Mouse (Mus musculus) C2C12 (cell line): ENCODE measurements at regions not wholly inside any gene's neighbourhood (a gene's known extent, or its start where the extent isn't known, plus 50 kb on each side); places are given as distances from the start of the nearest gene placed in this dataset.

Experiments used
- CEBPB ChIP-seq: IDR thresholded peaks from one replicate; pipeline ENCODE4 v1.6.1; 2011; ENCODE audit warnings: low read depth, mild to moderate bottlenecking, control low read depth, moderate library complexity
- CTCF ChIP-seq: IDR thresholded peaks from one replicate; pipeline ENCODE4 v1.5.1; 2011; ENCODE audit not compliant: control insufficient read depth, insufficient read depth, insufficient read length
- FOSL1 ChIP-seq: IDR thresholded peaks from one replicate; pipeline ENCODE4 v1.8.0; 2011; ENCODE audit warnings: mild to moderate bottlenecking, low read length; ENCODE audit not compliant: poor library complexity, insufficient read depth, severe bottlenecking
- MAX ChIP-seq: IDR thresholded peaks from one replicate; pipeline ENCODE4 v1.6.1; 2011; ENCODE audit warnings: mild to moderate bottlenecking, control low read depth
- MYOD1 ChIP-seq: IDR thresholded peaks from one replicate; pipeline ENCODE4 v1.6.1; 2011; ENCODE audit warnings: low read depth; ENCODE audit not compliant: control insufficient read depth, insufficient read length
- MYOG ChIP-seq: IDR thresholded peaks from one replicate; pipeline ENCODE4 v1.6.1; 2011; ENCODE audit not compliant: control insufficient read depth, insufficient read length; ENCODE audit errors: extremely low read depth
- USF1 ChIP-seq: IDR thresholded peaks from one replicate; pipeline ENCODE4 v1.6.1; 2011; ENCODE audit warnings: low read depth, mild to moderate bottlenecking, control low read depth, moderate library complexity

- TF ChIP-seq CTCF: no peak
- no peak for TF ChIP-seq CEBPB
- TF ChIP-seq FOSL1: no peak
- TF ChIP-seq MAX: no peak
- no peak for TF ChIP-seq USF1
- no peak for TF ChIP-seq MYOD1
- TF ChIP-seq MYOG: no peak
Observed at GRCm38 (mm10) chr16:77759997-77760396, 158.1 kb upstream of the Gm11146 start.
